Mouse (Mus musculus) telencephalon, adult 2 months (tissue): ENCODE measurements around the gene Dnhd1.
A peak's percentile ranks its signal among the peaks of the same experiment; 100 is the strongest.
"Not testable (repeated sequence)": the region's sequence is repeated elsewhere in the genome, so short reads cannot be mapped to it uniquely, and the experiment has no call there.

Experiments
- DNase-seq: peaks from one replicate; pipeline ENCODE4 v3.0.0-alpha.2; 2011; ENCODE audit warnings: low read depth, low spot score

The Dnhd1 gene

DNA sequence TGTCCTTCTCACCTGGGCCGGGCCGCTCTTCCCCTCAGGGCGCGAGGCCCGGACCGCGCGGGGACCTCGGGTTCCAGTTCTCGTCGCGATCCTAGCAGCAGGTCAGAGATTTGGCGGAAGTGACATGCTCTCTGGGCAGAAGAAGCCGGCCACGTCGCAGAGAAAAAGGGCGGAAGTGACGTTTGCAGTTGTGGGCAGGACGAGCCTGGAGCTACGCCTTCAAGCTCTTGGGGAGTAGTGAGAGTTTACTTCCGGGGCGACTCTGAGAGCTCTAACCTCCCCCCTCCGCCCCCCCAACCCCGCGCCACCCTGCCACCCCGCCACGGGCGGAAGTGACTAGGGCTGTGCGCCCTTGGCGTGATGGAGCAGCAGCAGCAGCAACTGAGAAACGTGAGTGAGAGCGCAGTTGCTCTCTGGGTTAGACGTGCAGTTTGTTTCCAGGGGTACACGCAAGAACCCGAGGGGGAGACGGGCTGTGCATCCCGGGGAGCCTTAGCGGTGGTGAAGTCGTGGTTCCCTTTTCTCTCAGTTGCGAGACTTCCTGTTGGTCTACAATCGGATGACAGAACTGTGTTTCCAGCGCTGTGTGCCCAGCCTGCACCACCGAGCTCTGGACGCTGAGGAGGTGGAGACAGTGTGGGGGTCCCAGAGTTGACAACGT is 10.3 kb upstream of the Dnhd1 start, which contains the start of the genes Arfip2 and Gm45799:
Arfip2 (minus strand) TSS at position 184 of the 661 bp plus-strand sequence.
Gm45799 (plus strand) TSS at position 320 of the 661 bp plus-strand sequence.
- peak; percentile 99 for DNase-seq

DNA sequence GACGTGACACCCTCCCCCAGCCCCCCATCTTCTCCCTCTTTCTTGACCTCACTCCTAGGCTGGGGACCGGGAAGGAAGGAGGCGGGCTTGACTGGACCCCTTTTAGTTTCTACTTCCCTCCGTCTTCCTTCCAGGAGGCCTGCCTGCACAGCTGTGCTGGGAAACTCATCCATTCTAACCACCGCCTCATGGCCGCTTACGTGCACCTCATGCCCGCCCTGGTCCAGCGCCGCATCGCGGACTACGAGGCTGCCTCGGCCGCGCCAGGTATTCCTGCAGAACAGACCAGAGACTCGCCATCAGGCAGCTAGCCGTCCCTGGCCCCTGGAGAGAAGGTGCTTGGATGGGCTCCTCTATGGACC is 9.8 kb upstream of the Dnhd1 start:
- DNase-seq, result no peak

DNA sequence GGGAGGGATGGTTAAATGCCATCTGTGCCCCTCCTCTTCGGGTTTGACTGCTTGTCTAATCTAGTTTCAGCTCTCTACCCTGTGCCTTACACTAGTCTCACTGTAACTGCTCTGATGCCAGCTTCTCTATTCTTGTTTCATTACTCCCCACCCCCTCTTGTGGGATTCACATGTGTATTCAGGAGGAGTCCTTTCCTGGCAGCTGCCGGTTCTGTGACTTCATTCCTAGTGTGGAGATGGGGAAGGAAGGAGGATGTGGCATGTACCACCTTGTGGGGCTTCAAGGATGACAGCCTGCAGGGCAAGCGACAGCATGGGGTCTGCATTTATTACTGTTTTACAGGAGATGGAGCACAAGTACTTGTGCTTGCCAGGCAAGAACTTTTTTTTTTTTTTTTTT is 8.7 kb upstream of the Dnhd1 start:
- DNase-seq, result no peak

DNA sequence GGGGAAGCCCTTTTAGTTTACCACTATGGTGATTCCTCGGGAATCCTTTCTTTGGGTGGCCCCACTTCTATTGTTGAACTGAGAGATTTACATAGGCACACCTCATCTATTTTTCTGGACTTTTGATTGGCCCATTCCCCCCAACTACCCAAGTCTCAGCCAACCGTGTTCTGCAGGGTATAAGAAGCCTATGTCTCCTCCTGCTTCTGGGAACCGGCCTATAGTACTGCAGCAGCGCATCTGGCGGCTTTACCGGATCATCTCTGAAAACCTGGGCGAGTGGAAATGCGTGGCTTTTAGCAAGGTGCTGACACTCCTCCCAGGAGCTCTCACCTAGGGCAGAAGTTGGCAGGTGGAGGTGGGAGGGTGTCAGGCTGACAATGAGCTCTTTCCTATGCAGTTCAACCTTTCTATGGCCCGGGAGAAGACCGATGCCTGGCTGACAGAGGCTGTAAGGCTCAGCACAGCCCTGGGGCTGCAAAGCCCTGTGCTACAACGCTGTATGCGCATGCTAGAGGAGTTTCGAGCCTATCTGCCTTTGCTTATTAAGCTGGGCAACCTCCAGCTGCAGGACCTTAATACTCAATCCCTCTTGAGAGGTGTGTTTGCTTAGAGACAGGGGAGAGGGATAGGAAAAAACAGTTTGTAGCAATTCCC is 35.0 kb downstream of the Dnhd1 start:
- DNase-seq, result no peak

DNA sequence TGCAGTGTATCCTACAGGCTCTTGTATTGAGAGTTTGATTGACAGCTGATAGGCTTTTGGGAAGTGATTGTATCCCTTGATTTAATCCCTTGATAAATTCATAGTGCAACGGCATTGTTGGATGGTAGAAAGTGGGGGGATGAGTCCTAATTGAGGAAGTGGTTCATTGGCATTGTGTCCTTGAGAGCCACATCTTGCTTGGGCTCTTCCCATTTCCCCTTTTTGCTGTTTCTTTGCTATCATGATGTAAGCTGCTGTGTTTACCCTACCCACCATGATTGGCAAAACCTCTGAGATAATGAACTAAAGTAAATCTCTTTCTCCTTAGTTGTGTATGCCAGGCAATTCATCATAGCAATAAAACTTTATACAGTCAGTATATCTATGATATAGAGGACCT is 40.2 kb downstream of the Dnhd1 start:
- DNase-seq, result no peak

DNA sequence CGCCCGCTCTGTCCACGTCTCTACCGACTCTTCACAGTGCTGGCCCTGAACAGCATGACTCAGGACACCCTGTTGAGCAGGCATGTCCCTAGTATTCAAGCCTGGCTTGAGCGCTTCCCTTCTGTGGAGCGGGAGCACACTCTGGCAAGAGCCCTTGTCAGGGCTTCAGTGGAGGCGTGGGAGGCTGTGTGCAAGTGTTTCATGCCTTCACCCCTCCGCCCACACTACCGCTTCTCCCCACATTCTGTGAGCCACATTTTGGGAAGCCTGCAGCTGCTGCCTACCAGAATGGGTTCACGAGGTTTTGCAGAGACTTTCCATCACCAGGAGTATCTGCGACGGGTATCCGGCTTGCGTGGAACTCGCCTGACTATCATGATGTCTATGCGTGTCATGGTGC is 52.6 kb downstream of the Dnhd1 start:
- peak; percentile 39 for DNase-seq

DNA sequence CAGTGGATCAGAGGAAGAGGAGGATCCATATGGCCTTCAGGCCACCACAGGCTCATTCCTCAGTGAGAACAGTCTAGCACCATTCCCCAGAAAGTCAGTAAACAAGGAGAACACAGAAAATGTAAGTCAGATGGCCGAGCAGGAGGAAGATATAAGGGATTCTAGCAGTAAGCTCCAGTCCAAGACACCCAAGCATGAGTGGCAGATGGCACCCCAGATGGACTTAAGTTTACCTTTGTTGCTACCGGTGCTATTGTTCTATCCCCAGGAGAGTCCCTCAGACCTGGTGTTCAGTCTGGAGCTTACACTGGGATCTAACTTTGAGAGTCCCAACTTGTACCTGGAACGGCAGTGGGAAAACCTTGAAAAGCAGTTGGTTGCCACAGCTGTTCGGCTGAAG is 53.2 kb downstream of the Dnhd1 start:
- DNase-seq, result no peak

DNA sequence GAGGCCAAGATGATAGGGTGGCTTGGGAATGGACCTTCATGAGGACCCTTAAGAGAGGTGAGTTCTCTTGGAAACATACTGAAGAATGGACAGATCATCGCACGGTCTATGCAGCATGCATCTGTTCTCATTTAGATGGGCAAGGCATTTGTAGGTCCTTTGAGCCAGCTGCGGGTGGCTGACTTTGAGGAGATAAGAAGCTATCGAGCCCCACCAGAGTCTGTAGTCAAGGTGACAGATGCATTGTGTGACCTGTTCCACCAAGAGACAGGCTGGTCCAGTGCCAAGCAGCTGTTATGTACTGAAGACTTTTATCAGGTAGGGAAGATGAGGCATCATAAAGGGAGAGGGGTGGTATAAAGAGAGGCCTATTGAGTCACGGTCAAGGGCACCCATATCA is 58.1 kb downstream of the Dnhd1 start:
- DNase-seq, result no peak

DNA sequence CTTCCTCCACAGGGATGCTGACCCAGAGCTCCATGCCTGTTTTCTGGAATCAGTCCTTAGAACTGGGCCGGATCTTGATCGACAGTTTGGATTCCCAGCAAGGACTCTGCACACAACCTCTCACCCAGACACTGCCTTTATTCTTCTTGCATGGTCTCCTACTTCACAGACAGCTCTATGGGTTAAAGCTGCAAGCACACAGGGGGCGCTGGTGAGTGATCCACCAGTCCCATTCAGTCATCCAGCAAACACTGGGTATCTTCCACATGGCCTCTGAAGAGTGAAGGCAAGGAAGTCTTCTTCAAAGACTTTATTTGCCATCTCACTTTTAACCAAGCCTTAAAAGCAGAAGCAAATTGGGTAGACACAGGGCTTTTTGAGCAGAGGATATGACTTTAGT is 64.7 kb downstream of the Dnhd1 start:
- DNase-seq, result no peak

DNA sequence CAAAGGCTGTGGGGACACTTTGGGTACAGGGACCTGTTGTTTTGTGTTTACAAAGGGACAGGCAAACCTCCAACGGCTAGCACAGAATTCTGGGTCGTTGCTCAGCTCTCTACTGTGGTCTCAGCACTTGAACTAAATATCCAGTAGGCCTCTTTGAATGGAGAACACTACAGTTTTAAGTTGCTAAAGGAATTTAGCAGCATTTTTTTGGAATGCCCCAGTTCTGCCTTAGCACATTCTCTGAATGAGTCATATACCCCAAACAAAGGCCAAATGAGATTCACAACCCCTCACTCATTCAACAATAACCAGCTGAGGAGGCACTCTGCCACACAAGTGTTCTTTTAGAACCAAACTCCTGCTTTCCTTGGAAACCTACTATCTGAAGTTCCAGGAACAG is 71.3 kb downstream of the Dnhd1 start:
- no peak for DNase-seq

DNA sequence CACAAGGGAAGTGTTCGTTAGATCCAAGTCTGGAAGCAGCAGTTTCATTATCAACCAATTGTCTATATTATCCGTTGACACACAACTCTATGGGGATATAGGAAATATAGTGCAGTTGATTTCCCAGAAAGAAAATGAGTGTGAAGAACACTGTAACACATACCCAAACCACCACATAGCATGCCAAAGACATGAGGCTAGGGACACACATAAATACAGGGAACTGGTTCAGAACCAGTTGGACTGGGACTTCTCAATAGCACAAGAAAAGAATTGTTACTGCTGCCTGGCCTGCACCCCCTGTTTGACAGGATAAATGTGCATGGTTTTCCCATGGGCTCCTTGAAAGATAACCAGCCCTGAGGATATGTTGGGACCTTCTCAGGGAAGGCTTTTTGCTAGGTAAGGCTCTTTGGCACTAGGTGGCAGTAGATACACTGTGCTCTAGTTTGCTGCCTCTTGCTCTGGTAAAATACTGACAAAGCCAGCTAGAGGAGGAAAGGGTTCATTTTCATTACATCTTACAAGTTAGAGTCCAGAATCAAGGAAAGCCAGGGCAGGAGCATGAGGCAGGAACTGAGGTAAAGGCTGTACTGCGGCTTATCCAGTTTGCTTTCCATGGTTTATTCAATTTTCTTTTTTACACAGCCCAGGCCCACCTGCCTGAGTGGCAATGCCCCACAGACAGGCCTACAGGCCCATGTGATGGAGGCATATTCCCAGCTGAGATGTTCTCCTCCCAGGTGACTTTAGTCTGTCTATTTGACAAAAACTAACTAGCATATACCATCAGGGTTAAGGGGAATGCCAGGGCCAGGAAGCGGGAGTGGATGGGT is 75.7 kb downstream of the Dnhd1 start:
- DNase-seq, result peak; percentile 64

DNA sequence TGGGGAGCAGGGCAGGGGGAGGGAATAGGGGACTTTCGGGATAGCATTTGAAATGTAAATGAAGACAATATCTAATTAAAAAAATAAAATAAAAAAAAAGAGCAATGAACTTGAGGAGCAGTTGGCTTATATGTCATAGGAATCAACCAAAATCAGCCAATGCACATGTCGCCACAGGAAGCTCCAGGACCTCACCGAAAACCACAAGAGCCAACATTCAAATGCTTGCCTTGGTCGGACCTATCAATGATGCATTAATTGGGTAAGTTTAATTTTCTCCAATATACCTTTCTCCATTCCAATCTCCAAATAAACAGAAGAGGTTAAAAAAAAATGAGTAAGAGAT is 76.3 kb downstream of the Dnhd1 start:
- DNase-seq, result no peak

DNA sequence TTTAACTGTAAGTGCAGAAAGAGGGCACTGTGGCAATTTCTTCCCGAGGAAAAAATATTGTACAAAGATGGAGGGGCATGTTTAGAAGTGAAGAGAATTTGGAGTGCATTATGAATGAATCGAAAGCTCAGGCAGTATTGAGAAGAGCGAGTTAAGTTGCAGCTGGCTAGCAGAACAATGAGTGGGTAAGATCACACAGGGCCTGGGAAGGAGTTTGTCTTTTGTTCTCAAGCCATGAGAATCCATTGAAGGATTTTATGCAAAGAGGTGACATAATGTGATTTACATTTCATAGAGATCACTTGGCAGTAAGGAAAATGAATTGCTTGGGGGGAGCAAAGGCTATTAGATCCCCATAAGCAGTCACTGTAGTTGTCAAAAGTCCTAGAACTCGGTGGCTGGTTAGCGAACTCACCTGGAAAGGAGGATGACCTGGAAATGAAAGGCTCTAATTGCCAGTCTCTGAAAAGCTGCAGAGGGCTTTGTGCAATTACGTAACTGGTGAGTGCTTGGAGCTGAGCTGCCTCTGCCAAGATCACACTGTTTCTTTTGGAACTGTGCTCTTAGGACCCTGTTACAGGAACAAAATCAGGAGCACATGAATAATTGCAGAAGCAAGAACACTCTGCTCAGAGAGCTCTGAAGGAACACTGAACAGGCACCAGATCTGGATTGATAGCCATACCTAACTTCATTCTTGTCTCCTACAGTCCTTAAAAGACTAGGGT is 78.2 kb downstream of the Dnhd1 start:
- peak; percentile 49 for DNase-seq

DNA sequence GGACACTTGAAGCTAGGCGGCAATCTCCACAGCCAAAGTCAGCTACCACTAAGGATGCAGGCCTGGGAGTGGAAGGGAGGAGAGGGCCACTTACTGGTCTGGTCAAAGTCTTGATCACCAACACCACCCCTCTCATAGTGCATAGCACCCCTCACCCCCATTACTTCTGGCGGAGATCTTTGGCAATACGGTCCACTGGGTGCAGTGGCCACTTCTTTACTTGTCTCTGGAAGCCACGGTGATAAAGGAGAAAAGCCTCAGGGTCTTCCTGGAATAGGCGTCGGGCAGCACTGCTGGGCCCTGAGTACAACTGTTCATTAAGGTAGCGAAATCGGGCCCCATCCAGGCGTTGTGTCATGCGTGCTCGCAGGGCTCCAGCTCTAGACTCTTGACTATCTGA is 83.2 kb downstream of the Dnhd1 start:
- no peak for DNase-seq

DNA sequence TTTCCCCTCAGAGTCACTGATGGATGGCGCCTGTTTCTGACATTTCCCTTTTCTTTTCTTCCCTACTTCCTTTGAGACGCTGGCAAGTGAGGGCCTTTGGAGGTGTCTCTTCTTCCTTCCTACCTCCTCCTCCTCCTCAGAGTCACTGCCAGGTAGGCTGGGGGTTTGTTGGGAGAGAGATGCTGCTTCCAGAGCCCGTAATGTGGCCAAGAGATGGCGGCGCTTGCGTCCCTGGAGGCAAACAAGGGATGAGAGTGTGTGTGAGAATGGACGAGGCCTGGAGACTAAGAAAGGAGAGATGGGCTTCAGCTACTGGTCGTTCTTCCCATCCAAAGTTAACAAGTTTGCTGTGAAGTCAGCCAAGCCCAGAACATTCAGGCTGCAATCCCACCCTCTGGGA is 84.2 kb downstream of the Dnhd1 start:
- DNase-seq, result no peak

DNA sequence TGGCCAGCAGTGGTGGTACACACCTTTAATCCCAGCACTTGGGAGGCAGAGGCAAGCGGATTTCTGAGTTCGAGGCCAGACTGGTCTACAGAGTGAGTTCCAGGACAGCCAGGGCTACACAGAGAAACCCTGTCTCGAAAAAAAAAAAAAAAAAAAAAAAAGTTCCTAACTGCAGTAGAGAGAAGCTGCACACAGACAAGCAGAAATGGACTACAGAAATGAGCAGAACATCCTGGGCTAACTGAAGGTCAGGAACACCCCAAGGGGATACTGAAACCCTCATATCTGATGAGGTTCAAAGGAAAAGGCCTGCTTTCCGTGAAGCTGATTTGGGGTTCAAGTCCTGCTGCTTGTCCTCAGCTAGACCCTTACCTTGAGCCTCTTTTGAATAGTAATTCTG is 84.8 kb downstream of the Dnhd1 start:
- not testable (repeated sequence) for DNase-seq

DNA sequence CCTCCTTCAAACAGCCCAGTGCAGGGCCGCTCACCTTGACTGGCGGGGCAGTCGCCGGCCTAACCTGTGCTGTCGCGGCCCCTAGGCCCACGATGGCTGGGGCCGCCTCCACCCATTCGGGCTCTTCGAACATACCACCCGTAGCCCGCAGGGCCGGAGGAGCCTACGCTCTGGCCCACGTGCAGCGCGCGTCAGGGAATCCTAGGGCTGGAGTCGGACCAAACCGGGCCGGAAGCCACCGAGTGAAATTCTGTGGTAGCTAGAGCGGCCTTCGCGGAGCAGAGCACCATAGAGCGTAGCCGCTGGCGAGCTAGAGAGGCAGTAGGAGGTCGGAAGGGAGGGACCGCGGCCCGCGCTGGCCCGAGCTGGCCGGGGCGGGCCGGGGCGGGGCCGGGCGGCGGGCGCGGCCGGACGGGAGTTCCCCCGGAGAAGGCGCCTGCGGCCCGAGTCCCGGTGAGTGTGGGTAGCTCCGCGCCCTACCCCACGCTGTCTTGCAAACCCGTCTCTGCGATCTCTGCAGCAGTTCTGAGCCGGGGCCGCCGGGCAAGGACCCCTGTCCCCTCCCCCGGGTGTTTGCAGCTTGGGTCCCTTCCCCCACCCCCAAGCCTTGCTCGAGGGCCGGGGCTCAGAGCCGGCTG is 85.8 kb downstream of the Dnhd1 start, which contains the start of gene Ilk:
Ilk (plus strand) TSS at position 329 of the 638 bp plus-strand sequence.
- DNase-seq, result peak; percentile 91

DNA sequence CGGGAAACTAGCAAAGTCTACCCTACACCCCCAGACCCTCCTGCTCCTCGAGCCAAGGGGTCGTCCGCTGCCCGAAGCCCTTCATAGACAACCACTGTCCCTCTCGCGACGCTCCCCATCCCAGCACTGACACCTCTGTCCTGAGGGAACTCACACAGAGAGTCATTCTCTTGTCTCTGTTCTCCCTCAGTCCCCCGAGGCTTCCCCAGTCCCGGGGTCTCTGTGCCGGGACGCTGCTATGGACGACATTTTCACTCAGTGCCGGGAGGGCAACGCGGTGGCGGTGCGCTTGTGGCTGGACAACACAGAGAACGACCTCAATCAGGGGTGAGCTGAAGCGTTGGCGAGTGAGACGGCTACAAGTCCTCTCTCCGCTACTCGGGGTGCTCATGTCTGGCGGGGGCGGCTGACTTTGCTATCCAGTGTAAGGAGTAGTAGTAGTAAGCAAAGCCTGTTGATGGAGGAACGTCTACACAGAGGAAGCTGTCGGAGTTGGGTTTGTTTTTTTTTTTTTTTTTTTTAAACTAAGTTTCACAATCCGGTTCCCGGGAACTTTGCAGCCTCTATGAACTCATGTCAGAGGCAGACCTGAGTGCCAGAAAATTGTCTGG is 86.4 kb downstream of the Dnhd1 start, which contains the start of gene Rrp8:
Rrp8 (minus strand) TSS at position 475 of the 611 bp plus-strand sequence.
- no peak for DNase-seq

DNA sequence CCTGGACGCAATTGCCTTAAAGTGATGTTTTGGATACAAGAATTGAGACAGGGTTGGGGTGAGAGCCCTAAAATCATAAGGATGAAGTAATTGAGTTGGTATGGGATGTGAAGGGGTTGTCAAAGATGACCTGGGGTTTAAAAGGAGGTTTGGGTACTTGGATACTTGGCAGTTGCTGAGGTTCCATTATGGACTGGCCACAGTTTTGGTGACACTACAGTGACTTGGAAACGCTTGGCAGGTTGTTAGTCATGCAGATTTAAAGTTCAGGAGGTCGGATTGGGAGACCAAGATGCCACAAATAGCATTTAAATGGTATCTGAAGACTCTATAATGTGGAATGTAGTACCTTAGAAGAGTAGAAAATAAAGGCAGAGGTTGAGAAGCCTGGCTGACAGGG is 87.0 kb downstream of the Dnhd1 start:
- no peak for DNase-seq

DNA sequence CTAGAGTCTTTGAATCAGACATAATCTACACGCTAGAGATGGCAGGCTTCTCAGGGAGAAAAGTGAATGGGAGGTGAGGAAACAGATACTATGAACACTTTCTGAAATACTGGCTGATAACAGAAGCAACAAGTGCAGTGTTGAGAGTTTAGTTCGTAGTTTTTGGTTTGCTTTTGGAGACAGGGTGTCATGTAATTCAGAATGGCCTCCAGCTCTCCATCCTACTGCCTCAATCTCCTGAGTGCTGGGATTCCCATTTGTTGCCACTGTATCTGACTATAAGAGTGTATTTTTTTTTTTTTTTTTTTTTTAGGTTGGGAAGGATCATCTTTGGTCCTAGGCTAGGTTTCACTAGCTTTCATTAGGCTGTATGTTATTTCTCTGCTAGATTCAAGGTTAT is 87.7 kb downstream of the Dnhd1 start:
- DNase-seq, result no peak

DNA sequence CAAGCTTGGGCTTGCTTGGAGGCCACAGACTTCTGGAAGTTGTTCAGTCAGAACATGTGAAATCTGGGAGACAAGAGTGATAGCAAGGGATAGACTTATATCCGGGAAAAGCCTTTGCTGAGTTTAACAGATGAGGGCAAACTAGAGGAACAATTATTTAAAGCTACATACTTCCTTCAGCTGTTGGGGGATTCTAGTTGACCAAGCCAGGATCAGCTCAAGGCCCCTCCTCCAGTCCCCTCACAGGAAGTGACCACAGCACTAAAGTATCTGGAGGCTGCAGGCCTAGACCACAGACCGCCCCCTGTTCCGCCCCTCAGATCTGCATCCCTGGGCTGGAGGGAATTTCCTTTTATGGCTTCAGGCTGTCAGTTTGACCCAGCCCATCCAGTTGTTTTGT is 88.3 kb downstream of the Dnhd1 start:
- DNase-seq, result no peak
